Mouse (Mus musculus) C2C12 (cell line): Measurements from ENCODE around the gene Ubqlnl. TPM values are rescaled to one million over a fixed set of nuclear protein-coding genes. Genes with fewer than 3 reads are reported as not detected.

ENCODE experiments used
- H3K27me3 ChIP-seq: one replicate; pipeline ENCODE4 v1.6.1; 2011; ENCODE audit not compliant: control insufficient read depth, insufficient read depth, insufficient read length
- H3K36me3 ChIP-seq: one replicate; pipeline ENCODE4 v1.6.1; 2011; ENCODE audit not compliant: control insufficient read depth, insufficient read depth
- H3K4me3 ChIP-seq: one replicate; pipeline ENCODE4 v1.5.1; 2011; ENCODE audit warnings: mild to moderate bottlenecking, control low read depth; ENCODE audit not compliant: poor library complexity, insufficient read depth, severe bottlenecking
- H3K79me2 ChIP-seq: one replicate; pipeline ENCODE4 v1.6.1; 2011; ENCODE audit not compliant: control insufficient read depth, insufficient read depth
- H3K79me3 ChIP-seq: one replicate; pipeline ENCODE4 v1.6.1; 2011; ENCODE audit warnings: low read depth, control low read depth
- H3ac ChIP-seq: one replicate; pipeline ENCODE3; 2011; ENCODE audit warnings: low read depth; ENCODE audit not compliant: control insufficient read depth, insufficient read length
- CEBPB ChIP-seq: IDR thresholded peaks from one replicate; pipeline ENCODE4 v1.6.1; 2011; ENCODE audit warnings: low read depth, mild to moderate bottlenecking, control low read depth, moderate library complexity
- CTCF ChIP-seq: IDR thresholded peaks from one replicate; pipeline ENCODE4 v1.5.1; 2011; ENCODE audit not compliant: control insufficient read depth, insufficient read depth, insufficient read length
- FOSL1 ChIP-seq: IDR thresholded peaks from one replicate; pipeline ENCODE4 v1.8.0; 2011; ENCODE audit warnings: mild to moderate bottlenecking, low read length; ENCODE audit not compliant: poor library complexity, insufficient read depth, severe bottlenecking
- MAX ChIP-seq: IDR thresholded peaks from one replicate; pipeline ENCODE4 v1.6.1; 2011; ENCODE audit warnings: mild to moderate bottlenecking, control low read depth
- MYOD1 ChIP-seq: IDR thresholded peaks from one replicate; pipeline ENCODE4 v1.6.1; 2011; ENCODE audit warnings: low read depth; ENCODE audit not compliant: control insufficient read depth, insufficient read length
- MYOG ChIP-seq: IDR thresholded peaks from one replicate; pipeline ENCODE4 v1.6.1; 2011; ENCODE audit not compliant: control insufficient read depth, insufficient read length; ENCODE audit errors: extremely low read depth
- USF1 ChIP-seq: IDR thresholded peaks from one replicate; pipeline ENCODE4 v1.6.1; 2011; ENCODE audit warnings: low read depth, mild to moderate bottlenecking, control low read depth, moderate library complexity
- polyA plus RNA-seq: library from polyadenylated mRNA; unstranded; fragments of >200 nt; fragmentation: generic; extraction: Trizol; gene quantifications from one replicate; pipeline ENCODE4 v1.2.1, GENCODE M21; 2012; ENCODE audit warnings: missing spikeins

Ubqlnl gene
- polyA plus RNA-seq, 1 experiment, result not detected

DNA sequence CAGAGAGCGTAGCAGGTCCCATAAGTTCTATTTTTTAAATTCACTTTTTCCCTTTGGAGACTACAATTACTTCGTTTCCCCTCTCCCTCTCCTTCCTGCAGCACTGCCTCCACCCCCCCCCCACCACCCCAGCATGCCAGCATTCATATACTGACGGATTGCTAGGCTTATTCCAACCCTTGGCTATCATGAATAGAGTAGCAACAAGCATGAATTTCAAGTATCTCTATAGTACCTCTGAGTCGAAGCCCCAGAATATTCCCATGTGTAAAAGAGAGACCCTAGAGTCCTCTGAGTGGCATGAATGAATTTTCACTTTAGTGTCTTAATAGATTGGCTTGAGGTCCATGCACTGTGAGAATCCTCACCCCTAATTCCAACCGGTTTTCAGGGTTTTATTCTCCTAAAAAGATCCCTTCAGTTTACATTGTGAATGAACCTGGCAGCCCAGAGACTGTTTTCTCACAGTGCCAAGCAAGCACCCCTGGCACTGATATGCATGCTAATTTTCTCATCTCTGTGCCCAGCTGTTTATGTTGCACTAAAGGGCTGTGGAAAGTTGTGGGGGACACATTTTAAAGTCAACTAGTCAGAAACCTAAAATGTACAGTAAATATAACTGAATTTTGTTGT is 28.2 kb upstream of the Ubqlnl start:
- no peaks in the 10 kb centered on the region for H3K79me2 ChIP-seq
- no peak overlapping the region for H3ac ChIP-seq
- H3K79me3 ChIP-seq, result no peaks in the 10 kb centered on the region
- TF ChIP-seq FOSL1 (no peak), MYOD1 (no peak), CEBPB (no peak), CTCF (no peak), MYOG (no peak), USF1 (no peak), MAX (no peak)
- no peaks in the 10 kb centered on the region for H3K27me3 ChIP-seq
- H3K4me3 ChIP-seq, result no peak overlapping the region
- H3K36me3 ChIP-seq, result no peaks in the 10 kb centered on the region

DNA sequence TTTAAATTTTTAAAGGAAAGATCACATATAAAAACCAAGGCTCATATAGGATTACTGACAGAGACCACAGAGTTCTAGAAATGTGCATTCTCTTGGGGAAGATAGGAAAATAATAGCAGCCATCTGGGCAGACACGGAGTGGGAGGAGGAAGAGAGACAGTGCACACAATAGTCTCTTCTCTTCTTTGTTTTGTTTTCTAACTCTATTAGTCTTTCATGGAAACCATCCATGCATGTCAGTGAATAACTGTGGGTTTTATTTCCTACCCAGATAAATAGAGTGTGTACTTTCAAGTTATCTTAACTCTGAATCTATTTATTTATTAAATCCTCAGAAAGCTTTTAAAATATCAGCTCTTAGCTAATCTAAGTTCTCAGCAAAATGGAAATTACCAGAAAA is 24.7 kb upstream of the Ubqlnl start:
- Histone ChIP-seq H3K36me3 (no peaks in the 10 kb centered on the region), H3K79me2 (no peaks in the 10 kb centered on the region), H3K79me3 (no peaks in the 10 kb centered on the region), H3ac (no peak overlapping the region), H3K27me3 (no peaks in the 10 kb centered on the region), H3K4me3 (no peak overlapping the region)
- TF ChIP-seq MAX (no peak), MYOG (no peak), MYOD1 (no peak), CTCF (no peak), CEBPB (no peak), USF1 (no peak), FOSL1 (no peak)

DNA sequence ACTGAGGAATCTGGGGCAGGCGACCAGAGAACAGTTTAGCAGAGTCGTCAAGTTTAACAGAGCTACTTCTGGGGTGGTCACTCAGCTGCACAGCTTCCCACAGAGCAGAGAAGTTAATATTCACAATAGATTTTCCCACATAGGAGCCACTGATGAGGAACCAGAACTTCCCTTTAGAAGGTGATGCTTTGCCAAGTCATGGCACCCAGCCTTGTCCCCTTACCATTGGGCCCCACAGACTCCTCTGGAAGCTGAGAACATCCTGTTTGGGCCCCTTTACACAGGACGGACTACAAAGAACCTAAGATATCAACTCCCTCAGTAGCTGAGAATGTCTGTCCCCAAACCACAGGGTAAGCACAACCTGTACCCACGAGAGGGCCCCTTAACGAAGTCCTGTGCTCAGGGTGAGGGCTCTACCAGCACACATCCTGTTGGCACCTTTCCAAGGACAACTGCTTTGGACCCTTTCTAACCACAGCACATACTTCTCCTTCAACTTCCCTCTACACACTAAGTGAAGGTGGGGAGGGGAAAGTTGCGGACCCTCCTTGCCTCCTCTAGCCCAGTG is 19.4 kb upstream of the Ubqlnl start:
- TF ChIP-seq CTCF (no peak), MYOD1 (no peak), MYOG (no peak), CEBPB (no peak), MAX (no peak), USF1 (no peak), FOSL1 (no peak)
- no peaks in the 10 kb centered on the region for H3K36me3 ChIP-seq
- H3K79me2 ChIP-seq, result no peaks in the 10 kb centered on the region
- H3K27me3 ChIP-seq, result no peaks in the 10 kb centered on the region
- H3ac ChIP-seq, result no peak overlapping the region
- no peak overlapping the region for H3K4me3 ChIP-seq
- no peaks in the 10 kb centered on the region for H3K79me3 ChIP-seq

DNA sequence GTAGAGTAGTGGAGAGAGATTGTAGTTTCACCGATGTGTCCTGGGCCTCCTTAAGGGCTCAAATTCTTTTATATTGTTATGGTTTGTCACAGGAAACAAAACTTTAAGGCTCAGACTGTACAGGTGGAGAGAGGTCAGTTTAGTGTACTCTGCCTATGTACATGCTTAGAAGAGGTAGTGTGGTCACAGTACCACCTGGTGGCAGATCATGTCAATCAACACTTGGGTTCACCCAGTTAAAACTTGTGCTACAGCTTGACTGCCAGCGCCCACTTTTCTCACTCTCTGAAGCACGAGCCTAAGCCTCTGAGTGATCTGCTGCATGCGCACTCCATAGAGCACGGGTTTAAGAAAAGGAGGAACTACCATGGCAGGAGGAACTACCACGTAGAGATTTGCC is 16.7 kb upstream of the Ubqlnl start:
- Histone ChIP-seq H3ac (no peak overlapping the region), H3K36me3 (no peaks in the 10 kb centered on the region), H3K79me2 (no peaks in the 10 kb centered on the region), H3K79me3 (no peaks in the 10 kb centered on the region), H3K27me3 (no peaks in the 10 kb centered on the region), H3K4me3 (no peak overlapping the region)
- TF ChIP-seq CTCF (no peak), FOSL1 (no peak), MYOG (no peak), CEBPB (no peak), MAX (no peak), MYOD1 (no peak), USF1 (no peak)

DNA sequence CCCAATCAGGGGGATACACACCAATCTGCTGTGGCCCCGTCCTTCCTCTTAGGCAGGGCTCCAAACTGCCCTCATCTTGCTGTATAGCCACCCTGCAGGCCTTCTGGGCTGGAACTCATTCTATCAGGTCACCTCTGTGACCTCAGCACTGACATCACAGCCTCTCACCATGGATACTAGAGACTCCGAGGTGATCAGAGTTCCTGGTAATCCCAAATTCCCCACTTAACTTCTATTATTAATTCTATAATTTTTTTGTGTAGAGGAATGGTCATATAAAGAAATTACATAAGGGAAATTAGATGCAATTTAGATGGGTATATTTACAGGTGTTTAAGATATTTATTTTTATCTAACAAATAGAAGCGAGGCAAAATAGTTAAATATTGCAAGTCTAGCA is 7.2 kb downstream of the Ubqlnl start, which contains the start of gene Ubqln3:
Ubqln3 (minus strand) TSS at position 101 of the 400 bp plus-strand sequence.
- no peaks in the 10 kb centered on the region for H3K27me3 ChIP-seq
- H3ac ChIP-seq, result no peak within 1 kb of the TSS

DNA sequence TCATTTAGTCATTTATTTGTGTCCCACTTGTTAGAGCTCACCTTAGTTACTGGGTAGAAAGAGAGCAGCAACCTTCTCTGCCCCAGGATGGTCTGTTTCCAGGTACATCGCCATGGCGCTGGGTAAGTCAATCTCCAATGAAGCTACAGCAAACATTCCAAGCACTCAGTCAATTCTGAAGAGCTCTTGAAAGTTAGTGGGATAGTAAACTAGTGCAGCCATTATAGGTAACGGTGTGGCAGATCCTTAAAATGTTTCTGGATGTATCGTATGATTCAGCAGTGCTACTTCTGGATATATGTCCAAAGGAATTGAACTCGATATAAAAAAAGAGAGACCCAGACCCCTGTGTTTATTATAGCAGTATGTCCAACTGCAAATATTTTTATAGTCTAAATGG is 13.1 kb downstream of the Ubqlnl start, which contains the start of gene Olfr643:
Olfr643 (minus strand) TSS at position 101 of the 400 bp plus-strand sequence.
- no peaks in the 10 kb centered on the region for H3K79me2 ChIP-seq
- no peaks in the 10 kb centered on the region for H3K79me3 ChIP-seq
- H3K4me3 ChIP-seq, result no peak within 1 kb of the TSS
- H3K36me3 ChIP-seq, result no peaks in the 10 kb centered on the region
- no peaks in the 10 kb centered on the region for H3K27me3 ChIP-seq
- no peak for TF ChIP-seq MYOG
- TF ChIP-seq FOSL1, result no peak
- TF ChIP-seq CTCF, result no peak
- no peak for TF ChIP-seq MAX
- TF ChIP-seq MYOD1, result no peak
- TF ChIP-seq CEBPB, result no peak
- no peak for TF ChIP-seq USF1
- H3ac ChIP-seq, result no peak within 1 kb of the TSS

More for the DNA sequence above, 7.2 kb downstream of the Ubqlnl start, which contains the start of gene Ubqln3:
- Histone ChIP-seq H3K79me2 (no peaks in the 10 kb centered on the region), H3K4me3 (no peak within 1 kb of the TSS), H3K79me3 (no peaks in the 10 kb centered on the region), H3K36me3 (no peaks in the 10 kb centered on the region)
- TF ChIP-seq MYOD1, result no peak
- no peak for TF ChIP-seq CEBPB
- TF ChIP-seq CTCF, result no peak
- no peak for TF ChIP-seq MAX
- TF ChIP-seq USF1, result no peak
- TF ChIP-seq MYOG, result no peak
- no peak for TF ChIP-seq FOSL1
